Mouse (Mus musculus) kidney, embryonic 15.5 days (tissue): ENCODE data around the gene Tbc1d10a. TPM values are rescaled to one million over a fixed set of nuclear protein-coding genes. Genes with fewer than 3 reads are reported as not detected.

Source experiments
- ATAC-seq: fragments of 200-750 bp; cut with Nextera tagmentation; replicated peaks from 2 replicates; pipeline ENCODE4 v1.8.0; 2017; ENCODE audit warnings: moderate TSS enrichment; ENCODE audit not compliant: low FRiP score
- H3K27ac ChIP-seq: fragments of 300-500 bp; sonication (generic); 2 replicates; pipeline ENCODE4 v1.5.1; 2015; ENCODE audit warnings: mild to moderate bottlenecking, inconsistent platforms
- H3K27me3 ChIP-seq: fragments of 300-500 bp; sonication (generic); 2 replicates; pipeline ENCODE4 v1.6.1; 2015; ENCODE audit warnings: inconsistent platforms
- H3K36me3 ChIP-seq: fragments of 300-500 bp; sonication (generic); 2 replicates; pipeline ENCODE4 v1.6.1; 2015; ENCODE audit warnings: inconsistent platforms
- H3K4me1 ChIP-seq: fragments of 300-500 bp; sonication (generic); 2 replicates; pipeline ENCODE4 v1.6.1; 2015; ENCODE audit warnings: inconsistent platforms
- H3K4me2 ChIP-seq: fragments of 300-500 bp; sonication (generic); 2 replicates; pipeline ENCODE4 v1.6.1; 2015; ENCODE audit warnings: moderate library complexity, mild to moderate bottlenecking, inconsistent platforms
- H3K4me3 ChIP-seq: fragments of 300-500 bp; sonication (generic); replicated peaks from 2 replicates; pipeline ENCODE4 v1.5.1; 2015; ENCODE audit warnings: mild to moderate bottlenecking, inconsistent platforms
- H3K9ac ChIP-seq: fragments of 300-500 bp; sonication (generic); 2 replicates; pipeline ENCODE4 v1.6.1; 2015; ENCODE audit warnings: mild to moderate bottlenecking, inconsistent platforms
- H3K9me3 ChIP-seq: fragments of 300-500 bp; sonication (generic); replicated peaks from 2 replicates; pipeline ENCODE4 v1.6.1; 2016; ENCODE audit warnings: inconsistent platforms
- WGBS: fragments of 180-500 bp; shearing (Covaris S2); methylation state at CpG from one replicate; pipeline ENCODE4 v1.1.7; 2015; ENCODE audit warnings: mixed read lengths; 5-methylcytosine and 5-hydroxymethylcytosine counted together
- polyA plus RNA-seq: library from polyadenylated mRNA; unstranded; fragments of >200 nt; fragmentation: Nextera tagmentation; extraction: Ambion mirVana; gene quantifications from 2 replicates; pipeline ENCODE4 v1.2.1, GENCODE M21; 2015

Tbc1d10a gene
- polyA plus RNA-seq, 1 experiment from 2014 or later: 43.9 TPM

DNA sequence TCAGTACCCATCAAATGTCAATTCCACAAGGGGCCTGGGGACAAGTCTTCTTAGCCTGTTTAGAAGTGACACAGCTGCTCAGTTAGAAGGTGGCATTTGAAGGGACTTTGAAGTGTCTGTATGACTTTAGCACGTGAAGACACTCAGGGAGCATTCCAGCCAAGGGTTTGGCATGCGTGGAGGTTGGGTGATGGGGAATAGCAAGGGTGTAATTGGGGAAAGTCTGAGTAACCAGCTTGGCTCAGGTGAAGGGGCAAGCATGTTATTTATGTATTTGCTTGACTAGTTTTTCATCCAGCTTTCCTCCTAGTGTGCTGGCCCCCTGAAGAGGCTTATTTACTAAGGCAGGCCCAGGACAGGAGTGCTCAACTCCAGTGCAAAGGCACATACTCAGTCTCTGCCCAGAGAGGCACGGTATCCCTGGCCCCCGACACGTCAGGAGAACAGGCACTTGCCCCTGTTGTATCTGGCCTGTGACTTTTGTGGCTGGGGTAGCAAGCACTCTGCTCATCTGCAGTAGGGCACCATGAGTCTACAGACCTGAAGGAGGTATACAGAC, 18.6 kb downstream of the Tbc1d10a start:
- no peaks in the 10 kb centered on the region for H3K27me3 ChIP-seq
- peaks cover 19% of the 10 kb centered on the region for H3K4me1 ChIP-seq
- no peaks in the 10 kb centered on the region for H3K9me3 ChIP-seq
- H3K4me2 ChIP-seq: no peak overlapping the region
- no peak overlapping the region for H3K9ac ChIP-seq
- H3K27ac ChIP-seq: no peak overlapping the region
- H3K4me3 ChIP-seq: no peak overlapping the region
- no peak for ATAC-seq
- peaks cover 43% of the 10 kb centered on the region for H3K36me3 ChIP-seq
- WGBS: 78% methylated on average over 5 of the region's 5 CpGs

DNA sequence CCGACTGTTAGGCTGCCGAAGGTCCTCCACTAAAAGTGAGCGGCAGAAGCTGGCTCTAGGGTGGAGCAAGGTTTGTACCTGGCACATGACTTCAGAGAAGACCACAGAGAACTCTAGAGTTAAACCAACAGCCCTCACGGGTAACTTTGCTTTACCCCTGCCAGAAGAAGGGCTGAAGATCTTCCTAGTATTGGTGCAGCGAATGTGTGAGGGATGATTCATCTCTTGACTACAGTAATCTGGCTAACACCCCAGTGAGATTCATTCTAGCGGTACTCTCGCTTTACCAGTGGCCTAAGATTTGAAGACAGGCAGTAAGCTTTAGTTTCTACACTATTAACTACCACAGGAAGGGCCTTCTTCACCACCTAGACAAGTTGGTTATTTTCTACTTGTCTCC, 19.4 kb downstream of the Tbc1d10a start:
- H3K4me1 ChIP-seq: peaks cover 19% of the 10 kb centered on the region
- H3K9me3 ChIP-seq: no peaks in the 10 kb centered on the region
- H3K27ac ChIP-seq: no peak overlapping the region
- WGBS: 84% methylated on average over 7 of the region's 7 CpGs
- H3K27me3 ChIP-seq: no peaks in the 10 kb centered on the region
- H3K4me3 ChIP-seq: no peak overlapping the region
- no peak for ATAC-seq
- H3K36me3 ChIP-seq: peaks cover 51% of the 10 kb centered on the region
- H3K4me2 ChIP-seq: no peak overlapping the region
- no peak overlapping the region for H3K9ac ChIP-seq

DNA sequence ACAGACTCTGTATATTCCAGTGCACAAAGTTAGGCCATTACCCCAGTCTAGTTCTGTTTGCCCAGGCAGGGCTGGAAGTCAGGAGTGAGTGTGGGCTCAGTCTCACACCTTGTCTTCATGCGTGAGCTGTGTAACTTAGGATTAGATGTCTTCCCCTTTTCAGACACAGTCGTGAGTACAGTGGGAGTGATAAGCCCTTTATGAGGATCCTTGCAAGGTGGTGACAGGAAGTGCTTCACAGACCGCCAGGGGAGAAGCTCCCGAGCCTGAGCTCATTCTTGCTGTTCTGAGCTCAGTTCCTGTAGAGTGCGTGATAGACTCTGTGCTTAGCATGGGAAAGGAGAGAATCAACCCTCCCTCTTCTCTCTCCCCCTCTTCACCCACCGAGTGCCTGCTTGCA, 20.0 kb downstream of the Tbc1d10a start:
- 68% methylated on average over 6 of the region's 6 CpGs for WGBS
- ATAC-seq: no peak
- H3K27me3 ChIP-seq: no peaks in the 10 kb centered on the region
- peaks cover 19% of the 10 kb centered on the region for H3K4me1 ChIP-seq
- no peak overlapping the region for H3K4me2 ChIP-seq
- H3K36me3 ChIP-seq: peaks cover 57% of the 10 kb centered on the region
- no peaks in the 10 kb centered on the region for H3K9me3 ChIP-seq
- H3K27ac ChIP-seq: no peak overlapping the region
- no peak overlapping the region for H3K9ac ChIP-seq
- H3K4me3 ChIP-seq: no peak overlapping the region

- Histone ChIP-seq H3K9ac (no peak overlapping the region), H3K36me3 (peaks cover 67% of the 10 kb centered on the region), H3K27ac (no peak overlapping the region), H3K4me3 (no peak overlapping the region), H3K9me3 (no peaks in the 10 kb centered on the region), H3K4me2 (no peak overlapping the region), H3K4me1 (peaks cover 19% of the 10 kb centered on the region), H3K27me3 (no peaks in the 10 kb centered on the region)
- WGBS: 92% methylated on average over 9 of the region's 9 CpGs
- ATAC-seq: no peak
Measured at GRCm38 (mm10) chr11:4207655-4208054, 21.1 kb downstream of the Tbc1d10a start.

DNA sequence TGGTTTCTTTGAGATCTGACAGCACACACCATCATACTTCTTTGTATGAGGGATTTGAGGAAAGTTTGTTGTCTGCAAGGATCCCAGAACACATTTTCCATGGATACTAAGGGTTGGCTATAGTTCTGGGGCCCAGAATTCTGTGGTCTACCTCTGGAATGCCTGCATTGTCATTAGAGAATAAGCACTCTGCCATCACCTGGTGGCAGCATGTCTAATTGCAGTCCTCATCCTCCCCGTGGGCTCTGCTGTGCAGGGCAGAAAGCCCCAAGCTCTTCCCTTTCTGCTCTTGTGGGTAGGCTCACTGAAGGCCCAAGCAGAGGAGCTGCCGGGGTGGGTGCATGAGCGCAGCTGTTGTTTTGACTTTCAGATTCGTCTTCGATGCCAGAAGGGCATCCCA, 23.0 kb downstream of the Tbc1d10a start:
- H3K27me3 ChIP-seq: no peaks in the 10 kb centered on the region
- no peak overlapping the region for H3K4me2 ChIP-seq
- no peak overlapping the region for H3K9ac ChIP-seq
- H3K36me3 ChIP-seq: peaks cover 86% of the 10 kb centered on the region
- ATAC-seq: no peak
- H3K27ac ChIP-seq: no peak overlapping the region
- 77% methylated on average over 5 of the region's 5 CpGs for WGBS
- H3K4me3 ChIP-seq: no peak overlapping the region
- 0 out of 2 replicates have a peak, but pooled peaks cover 7% of the 10 kb centered on the region for H3K4me1 ChIP-seq
- H3K9me3 ChIP-seq: no peaks in the 10 kb centered on the region

GRCm38 (mm10) chr11:4210786-4211185, 24.2 kb downstream of the Tbc1d10a start:
- no peak overlapping the region for H3K4me3 ChIP-seq
- ATAC-seq: no peak
- H3K27me3 ChIP-seq: no peaks in the 10 kb centered on the region
- H3K9me3 ChIP-seq: no peaks in the 10 kb centered on the region
- H3K4me2 ChIP-seq: no peak overlapping the region
- WGBS: 22% methylated on average over 1 of the region's 1 CpGs
- H3K4me1 ChIP-seq: no peaks in the 10 kb centered on the region
- no peak overlapping the region for H3K9ac ChIP-seq
- H3K36me3 ChIP-seq: peaks cover 95% of the 10 kb centered on the region
- no peak overlapping the region for H3K27ac ChIP-seq

DNA sequence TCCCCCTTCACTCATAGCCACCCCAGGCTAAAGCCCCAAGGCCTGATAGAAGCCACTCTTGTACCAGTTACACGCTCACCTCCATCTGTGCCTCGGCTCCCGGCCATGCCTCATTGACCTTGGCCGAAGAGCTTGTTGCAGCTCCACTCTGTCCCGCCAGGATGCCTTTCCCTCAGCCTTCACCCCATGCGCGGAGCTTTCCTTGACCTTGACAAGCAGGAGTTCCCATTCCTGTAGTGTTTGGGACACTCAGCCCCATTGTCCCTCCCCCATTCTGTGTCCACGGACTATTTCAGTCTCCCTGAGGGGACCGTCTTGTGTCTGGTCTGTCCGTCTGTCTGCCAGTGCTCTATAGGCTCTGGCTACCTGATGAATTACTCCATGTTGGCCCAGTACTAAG, 26.5 kb downstream of the Tbc1d10a start:
- Histone ChIP-seq H3K4me2 (no peak overlapping the region), H3K9me3 (no peaks in the 10 kb centered on the region), H3K27ac (no peak overlapping the region), H3K36me3 (peaks cover 73% of the 10 kb centered on the region), H3K4me3 (no peak overlapping the region), H3K27me3 (no peaks in the 10 kb centered on the region), H3K4me1 (peaks cover 6% of the 10 kb centered on the region), H3K9ac (no peak overlapping the region)
- ATAC-seq: no peak
- WGBS: 73% methylated on average over 10 of the region's 10 CpGs

DNA sequence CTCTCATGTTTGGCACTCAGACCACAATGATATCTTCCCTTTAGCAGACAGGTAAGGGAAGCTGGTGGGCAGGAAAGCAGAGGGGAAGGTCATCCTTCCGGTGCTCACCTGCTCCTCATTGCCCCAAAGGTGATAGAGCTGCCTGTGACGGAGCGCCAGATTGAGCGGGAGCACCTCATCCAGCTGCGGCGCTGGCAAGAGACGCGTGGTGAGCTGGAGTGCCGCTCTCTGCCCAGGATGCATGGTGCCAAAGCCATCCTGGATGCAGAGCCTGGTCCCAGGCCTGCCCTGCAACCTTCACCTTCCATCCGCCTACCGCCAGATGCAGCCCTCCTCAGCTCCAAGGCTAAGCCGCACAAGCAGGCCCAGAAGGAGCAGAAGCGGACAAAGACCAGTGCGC, 28.0 kb downstream of the Tbc1d10a start:
- ATAC-seq: no peak
- peaks cover 61% of the 10 kb centered on the region for H3K36me3 ChIP-seq

DNA sequence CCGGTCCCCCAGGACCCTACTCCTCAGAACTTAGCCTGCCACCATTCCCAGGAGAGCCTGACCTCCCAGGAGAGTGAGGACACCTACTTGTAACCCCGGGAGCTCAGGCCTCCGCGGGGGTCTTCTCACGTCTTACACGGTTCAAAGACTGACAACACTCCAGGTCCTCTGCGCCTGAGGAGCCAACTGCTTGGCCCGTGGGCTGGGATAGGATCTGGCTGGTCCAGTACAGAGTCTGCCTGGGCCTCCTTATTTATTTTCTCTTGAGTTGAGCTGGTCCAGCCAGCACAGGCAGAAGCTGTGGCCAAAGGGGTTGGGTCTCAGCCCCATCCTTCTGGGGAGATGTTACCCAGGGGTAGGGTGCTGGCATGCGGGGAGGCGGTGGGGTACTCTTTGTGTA, 28.5 kb downstream of the Tbc1d10a start:
- WGBS: 79% methylated on average over 10 of the region's 10 CpGs
- Histone ChIP-seq H3K27me3 (peaks cover 13% of the 10 kb centered on the region), H3K9me3 (no peaks in the 10 kb centered on the region), H3K4me2 (no peak overlapping the region), H3K27ac (no peak overlapping the region), H3K36me3 (peaks cover 56% of the 10 kb centered on the region), H3K4me1 (peaks cover 21% of the 10 kb centered on the region), H3K9ac (no peak overlapping the region), H3K4me3 (no peak overlapping the region)
- ATAC-seq: no peak

More for the DNA sequence above, 28.0 kb downstream of the Tbc1d10a start:
- Histone ChIP-seq H3K4me2 (no peak overlapping the region), H3K27ac (no peak overlapping the region), H3K27me3 (peaks cover 10% of the 10 kb centered on the region), H3K4me1 (peaks cover 19% of the 10 kb centered on the region), H3K4me3 (no peak overlapping the region), H3K9ac (no peak overlapping the region), H3K9me3 (no peaks in the 10 kb centered on the region)
- 96% methylated on average over 14 of the region's 14 CpGs for WGBS

DNA sequence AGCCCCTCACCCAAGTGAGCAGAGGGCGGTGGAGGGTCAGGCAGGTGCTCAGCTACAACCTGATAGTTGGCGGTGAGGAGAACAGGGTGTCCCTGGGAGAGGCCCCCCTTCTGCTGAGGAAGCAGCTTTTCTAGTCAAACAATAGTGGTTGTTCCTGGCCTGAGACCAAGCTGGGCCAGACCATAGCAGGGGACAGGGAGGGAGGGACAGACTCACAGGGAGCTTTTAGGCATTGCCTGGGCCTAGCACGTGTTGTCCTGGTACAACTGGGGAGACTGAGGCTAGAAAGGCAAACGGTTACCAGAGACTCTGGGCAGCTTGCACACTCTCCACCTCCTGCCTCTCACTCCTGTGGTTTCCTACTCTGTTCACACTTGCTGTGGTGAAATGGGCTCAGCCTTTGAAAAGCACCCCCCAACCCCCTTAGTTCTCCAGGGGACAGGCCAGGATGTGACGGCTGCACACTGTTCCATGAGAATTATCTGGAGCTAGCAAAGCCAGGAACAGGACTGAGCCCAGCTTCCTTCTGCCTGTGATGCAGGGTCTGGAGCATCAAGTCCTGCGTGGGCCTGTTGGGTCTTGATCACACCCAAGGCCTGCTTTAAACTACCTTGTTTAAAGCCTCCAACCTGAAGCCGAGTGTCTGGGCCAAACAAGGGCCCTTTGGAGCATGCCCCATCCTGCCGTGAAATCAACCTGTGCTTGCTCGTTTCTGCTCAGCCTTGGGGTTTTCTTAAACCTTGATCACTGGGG, 29.8 kb downstream of the Tbc1d10a start:
- WGBS: 76% methylated on average over 9 of the region's 9 CpGs
- Histone ChIP-seq H3K4me2 (no peak overlapping the region), H3K9me3 (no peaks in the 10 kb centered on the region), H3K4me3 (no peak overlapping the region), H3K27ac (peak overlapping the region; percentile 16; the same call in 1 of the 2 replicates), H3K9ac (no peak overlapping the region), H3K27me3 (peaks cover 15% of the 10 kb centered on the region), H3K4me1 (peaks cover 23% of the 10 kb centered on the region), H3K36me3 (peaks cover 42% of the 10 kb centered on the region)
- no peak for ATAC-seq

GRCm38 (mm10) chr11:4217914-4218629, 31.5 kb downstream of the Tbc1d10a start, which contains the start of gene Castor1:
Castor1 (plus strand) TSS chr11:4218225.
- ATAC-seq: peak; percentile 88
- Histone ChIP-seq H3K9ac (peak within 1 kb of the TSS; percentile 56), H3K4me3 (peak within 1 kb of the TSS; percentile 55), H3K9me3 (no peaks in the 10 kb centered on the region), H3K27me3 (peaks cover 15% of the 10 kb centered on the region), H3K4me1 (peaks cover 23% of the 10 kb centered on the region), H3K36me3 (peaks cover 26% of the 10 kb centered on the region), H3K27ac (0 out of 2 replicates have a peak within 1 kb of the TSS, but pooled peaks have one; percentile 45), H3K4me2 (peak within 1 kb of the TSS; percentile 97)
- 2% methylated on average over 56 of the region's 56 CpGs for WGBS

- WGBS: 4% methylated on average over 6 of the region's 6 CpGs
- H3K36me3 ChIP-seq: peaks cover 21% of the 10 kb centered on the region
- no peak for ATAC-seq
- H3K27me3 ChIP-seq: peaks cover 15% of the 10 kb centered on the region
- H3K4me3 ChIP-seq: peak overlapping the region; percentile 55
- H3K9ac ChIP-seq: peak overlapping the region; percentile 56
- H3K9me3 ChIP-seq: no peaks in the 10 kb centered on the region
- 0 out of 2 replicates have a peak overlapping the region, but pooled peaks have one; percentile 45 for H3K27ac ChIP-seq
- peaks cover 23% of the 10 kb centered on the region for H3K4me1 ChIP-seq
- peak overlapping the region; percentile 97 for H3K4me2 ChIP-seq
Measured at GRCm38 (mm10) chr11:4218637-4219036, 32.0 kb downstream of the Tbc1d10a start.
